Mouse (Mus musculus): ENCODE results near the gene Pcsk5. TPM values are rescaled to one million over a fixed set of nuclear protein-coding genes. Genes with fewer than 3 reads are reported as not detected.

Gene Pcsk5
- polyA plus RNA-seq, 1 experiment = 1.7 TPM

DNA sequence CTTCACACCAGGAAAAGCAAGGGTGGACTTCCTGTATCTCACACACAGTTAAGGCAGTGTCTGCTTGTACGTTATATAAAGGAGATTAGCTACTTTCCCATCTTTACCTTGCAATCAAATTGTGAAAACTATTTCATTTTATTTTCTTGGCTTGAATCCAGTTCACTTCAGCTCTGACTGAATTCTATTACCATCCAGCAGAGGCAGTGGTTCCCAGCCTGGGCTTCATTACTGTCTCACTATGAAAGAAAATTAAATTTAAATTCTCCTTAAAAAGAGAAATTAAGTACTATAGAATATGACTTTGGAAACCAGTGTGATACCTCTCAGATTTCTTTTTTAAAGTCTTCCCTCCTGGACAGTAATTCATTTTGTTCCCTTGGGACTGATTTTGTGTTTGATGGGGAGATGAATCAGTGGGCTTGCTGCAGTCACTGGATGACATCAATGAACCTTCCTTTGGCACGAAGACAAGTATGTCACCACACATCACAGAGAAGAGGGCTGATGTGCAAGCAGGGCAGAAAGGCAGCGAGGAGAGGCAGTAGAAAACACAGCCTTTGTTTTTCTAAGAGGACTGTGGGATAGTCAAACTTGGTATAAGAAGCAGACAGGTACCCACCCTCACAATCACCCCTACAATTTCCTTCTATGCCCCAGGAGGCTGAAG lies 194.2 kb downstream of the Pcsk5 start:
- 34% methylated on average over 3 of the region's 3 CpGs for WGBS
- Histone ChIP-seq H3K4me3 (replicated peaks; ENCODE audit: insufficient read depth, low read depth, low read length) (no peak overlapping the region), H3K4me1 (ENCODE audit: control insufficient read depth, insufficient read depth, low read length) (no peaks in the 10 kb centered on the region), H3K27me3 (ENCODE audit: control insufficient read depth, insufficient read depth, low read length) (no peaks in the 10 kb centered on the region), H3K27ac (ENCODE audit: insufficient read depth, low read length) (no peak overlapping the region)
- TF ChIP-seq POLR2A (IDR thresholded peaks at IDR 0.05; ENCODE audit: borderline replicate concordance, insufficient read depth, low read length) = no peak
- no peak for TF ChIP-seq CTCF (IDR thresholded peaks at IDR 0.05; ENCODE audit: borderline replicate concordance, insufficient read depth, low read depth, low read length)
- DNase-seq = no peak

DNA sequence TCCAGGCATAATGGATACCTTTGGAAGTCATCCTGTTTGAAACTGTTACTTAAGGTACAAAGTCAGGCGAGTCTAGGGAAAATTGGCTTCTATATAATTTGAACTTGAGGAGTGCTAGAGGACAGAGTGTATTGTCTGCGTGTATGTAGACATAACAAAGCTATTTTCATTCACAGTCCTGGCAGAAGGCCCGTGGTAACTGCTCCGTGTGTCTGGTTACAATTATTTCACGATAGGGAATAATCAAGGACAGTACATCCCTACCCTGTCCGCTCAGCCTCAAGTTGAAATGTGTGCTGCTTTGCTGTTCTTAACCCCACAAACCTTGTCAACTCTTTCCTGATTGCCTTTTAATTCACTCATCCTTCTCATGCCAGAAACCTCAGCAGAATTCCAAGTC lies 201.4 kb downstream of the Pcsk5 start:
- 58% methylated on average over 6 of the region's 6 CpGs for WGBS
- H3K27me3 ChIP-seq (ENCODE audit: control insufficient read depth, insufficient read depth, low read length) = no peaks in the 10 kb centered on the region
- no peaks in the 10 kb centered on the region for H3K4me1 ChIP-seq (ENCODE audit: control insufficient read depth, insufficient read depth, low read length)
- TF ChIP-seq POLR2A (IDR thresholded peaks at IDR 0.05; ENCODE audit: borderline replicate concordance, insufficient read depth, low read length) = no peak
- TF ChIP-seq CTCF (IDR thresholded peaks at IDR 0.05; ENCODE audit: borderline replicate concordance, insufficient read depth, low read depth, low read length) = no peak
- H3K4me3 ChIP-seq (replicated peaks; ENCODE audit: insufficient read depth, low read depth, low read length) = no peak overlapping the region
- no peak for DNase-seq
- H3K27ac ChIP-seq (ENCODE audit: insufficient read depth, low read length) = no peak overlapping the region

DNA sequence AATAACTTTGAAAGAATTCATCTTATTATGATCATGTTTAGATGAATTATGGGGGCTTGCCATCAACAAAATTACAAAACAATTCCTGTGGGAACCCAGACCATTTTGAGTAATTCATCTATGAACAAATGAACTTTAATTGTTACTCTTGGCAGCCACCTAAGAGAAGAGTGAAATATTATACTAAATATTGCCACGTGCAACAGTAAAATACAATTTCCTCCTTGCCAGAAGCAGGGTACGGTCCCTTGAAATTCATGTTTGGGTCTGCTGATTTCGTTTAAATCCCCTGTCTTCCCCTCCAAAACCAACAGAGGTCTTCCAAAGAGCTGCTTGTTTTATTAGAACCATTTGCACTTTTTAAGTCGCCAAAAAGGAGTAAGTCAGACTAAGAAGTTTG lies 221.8 kb downstream of the Pcsk5 start:
- no peak overlapping the region for H3K27ac ChIP-seq (ENCODE audit: insufficient read depth, low read length)
- DNase-seq = no peak
- 72% methylated on average over 4 of the region's 4 CpGs for WGBS

DNA sequence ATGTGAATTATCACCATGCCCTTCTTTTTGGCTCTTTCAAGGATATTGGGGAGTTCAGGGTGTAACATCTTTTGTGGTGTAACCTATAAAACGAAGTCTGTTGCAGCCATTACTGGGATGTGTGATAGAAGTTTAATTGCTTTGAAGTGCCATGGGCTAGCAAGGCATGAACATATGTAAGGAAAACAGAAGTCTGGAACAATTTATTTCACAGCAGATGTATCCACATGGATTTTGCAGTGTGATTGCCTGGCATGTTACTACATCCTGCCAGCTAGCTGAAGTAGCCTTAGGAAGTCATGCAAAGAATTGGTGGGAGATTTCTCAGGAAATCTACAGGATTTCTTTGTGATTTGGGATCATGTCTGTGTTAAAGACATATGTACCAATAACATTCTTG lies 230.9 kb downstream of the Pcsk5 start:
- Histone ChIP-seq H3K27me3 (ENCODE audit: control insufficient read depth, insufficient read depth, low read length) (no peaks in the 10 kb centered on the region), H3K4me1 (ENCODE audit: control insufficient read depth, insufficient read depth, low read length) (no peaks in the 10 kb centered on the region), H3K4me3 (replicated peaks; ENCODE audit: insufficient read depth, low read depth, low read length) (no peak overlapping the region), H3K27ac (ENCODE audit: insufficient read depth, low read length) (no peak overlapping the region)
- no peak for TF ChIP-seq CTCF (IDR thresholded peaks at IDR 0.05; ENCODE audit: borderline replicate concordance, insufficient read depth, low read depth, low read length)
- TF ChIP-seq POLR2A (IDR thresholded peaks at IDR 0.05; ENCODE audit: borderline replicate concordance, insufficient read depth, low read length) = no peak
- DNase-seq = no peak
- 38% methylated on average over 1 of the region's 1 CpGs for WGBS

More for the DNA sequence above, 221.8 kb downstream of the Pcsk5 start:
- Histone ChIP-seq H3K4me3 (replicated peaks; ENCODE audit: insufficient read depth, low read depth, low read length) (no peak overlapping the region), H3K4me1 (ENCODE audit: control insufficient read depth, insufficient read depth, low read length) (no peaks in the 10 kb centered on the region), H3K27me3 (ENCODE audit: control insufficient read depth, insufficient read depth, low read length) (no peaks in the 10 kb centered on the region)
- TF ChIP-seq POLR2A (IDR thresholded peaks at IDR 0.05; ENCODE audit: borderline replicate concordance, insufficient read depth, low read length) (no peak), CTCF (IDR thresholded peaks at IDR 0.05; ENCODE audit: borderline replicate concordance, insufficient read depth, low read depth, low read length) (no peak)

DNA sequence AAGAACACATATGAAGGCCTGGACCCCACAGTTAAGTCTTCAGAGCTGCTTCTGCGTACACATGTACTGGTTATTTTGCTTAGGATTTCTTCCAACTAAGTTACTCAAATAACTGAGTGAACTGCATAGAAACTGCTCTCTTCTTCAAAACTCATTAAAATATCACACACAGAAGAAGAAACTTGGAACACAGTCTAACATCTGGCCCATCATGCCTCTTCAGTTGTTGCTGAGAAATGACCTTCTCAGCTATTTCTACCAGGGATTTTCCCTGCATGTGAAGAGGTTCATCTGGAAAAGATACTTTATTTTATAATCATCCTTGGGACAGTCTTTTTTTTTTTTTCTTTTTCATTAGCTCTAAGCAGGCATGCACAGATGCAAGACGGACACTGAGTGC lies 231.3 kb downstream of the Pcsk5 start:
- Histone ChIP-seq H3K27me3 (ENCODE audit: control insufficient read depth, insufficient read depth, low read length) (no peaks in the 10 kb centered on the region), H3K4me3 (replicated peaks; ENCODE audit: insufficient read depth, low read depth, low read length) (no peak overlapping the region), H3K27ac (ENCODE audit: insufficient read depth, low read length) (no peak overlapping the region), H3K4me1 (ENCODE audit: control insufficient read depth, insufficient read depth, low read length) (no peaks in the 10 kb centered on the region)
- no peak for TF ChIP-seq POLR2A (IDR thresholded peaks at IDR 0.05; ENCODE audit: borderline replicate concordance, insufficient read depth, low read length)
- TF ChIP-seq CTCF (IDR thresholded peaks at IDR 0.05; ENCODE audit: borderline replicate concordance, insufficient read depth, low read depth, low read length) = no peak
- DNase-seq = no peak
- 59% methylated on average over 2 of the region's 2 CpGs for WGBS

DNA sequence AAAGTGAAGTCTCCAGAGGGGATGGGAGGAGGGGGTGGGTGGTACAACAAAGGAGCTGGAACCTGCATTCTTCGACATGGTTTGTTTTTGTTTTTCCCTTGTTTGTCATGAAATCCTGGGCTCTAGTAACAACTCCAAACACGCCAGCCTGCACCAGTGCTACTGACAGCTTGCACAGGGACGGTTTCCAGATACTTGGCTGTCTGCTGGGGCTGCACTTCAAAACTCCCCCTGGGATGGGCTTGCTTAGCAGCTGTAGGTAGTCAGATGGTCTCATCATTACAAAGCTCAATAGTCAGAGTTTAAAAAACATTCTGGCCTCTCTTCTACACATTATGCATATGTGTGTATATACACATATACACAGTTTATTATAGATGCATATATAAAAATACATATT lies 234.1 kb downstream of the Pcsk5 start:
- TF ChIP-seq CTCF (IDR thresholded peaks at IDR 0.05; ENCODE audit: borderline replicate concordance, insufficient read depth, low read depth, low read length) (no peak), POLR2A (IDR thresholded peaks at IDR 0.05; ENCODE audit: borderline replicate concordance, insufficient read depth, low read length) (no peak)
- 17% methylated on average over 3 of the region's 3 CpGs for WGBS
- no peak overlapping the region for H3K27ac ChIP-seq (ENCODE audit: insufficient read depth, low read length)
- H3K4me1 ChIP-seq (ENCODE audit: control insufficient read depth, insufficient read depth, low read length) = no peaks in the 10 kb centered on the region
- H3K27me3 ChIP-seq (ENCODE audit: control insufficient read depth, insufficient read depth, low read length) = no peaks in the 10 kb centered on the region
- no peak for DNase-seq
- H3K4me3 ChIP-seq (replicated peaks; ENCODE audit: insufficient read depth, low read depth, low read length) = no peak overlapping the region

DNA sequence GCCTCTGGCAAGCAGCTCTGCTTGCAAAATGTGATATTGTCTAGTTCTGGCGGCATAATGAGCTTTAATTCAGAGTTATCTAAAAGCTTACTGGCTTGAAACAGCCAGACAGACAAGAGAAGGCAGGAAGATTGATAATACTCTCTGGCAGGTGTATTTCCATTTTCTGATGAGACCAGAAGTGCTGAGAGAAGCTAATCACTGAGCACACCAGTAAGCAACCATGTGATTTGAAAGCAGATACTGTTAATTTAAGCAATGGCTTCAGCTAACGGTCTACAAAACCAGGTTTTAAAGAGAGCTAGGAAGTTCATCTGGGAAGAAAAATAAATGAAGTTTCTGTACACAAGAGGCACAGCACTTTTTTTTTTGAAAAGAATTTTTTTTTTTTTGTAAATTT lies 237.1 kb downstream of the Pcsk5 start:
- TF ChIP-seq POLR2A (IDR thresholded peaks at IDR 0.05; ENCODE audit: borderline replicate concordance, insufficient read depth, low read length) (no peak), CTCF (IDR thresholded peaks at IDR 0.05; ENCODE audit: borderline replicate concordance, insufficient read depth, low read depth, low read length) (no peak)
- Histone ChIP-seq H3K4me3 (replicated peaks; ENCODE audit: insufficient read depth, low read depth, low read length) (no peak overlapping the region), H3K27me3 (ENCODE audit: control insufficient read depth, insufficient read depth, low read length) (no peaks in the 10 kb centered on the region), H3K27ac (ENCODE audit: insufficient read depth, low read length) (no peak overlapping the region), H3K4me1 (ENCODE audit: control insufficient read depth, insufficient read depth, low read length) (no peaks in the 10 kb centered on the region)
- WGBS = 48% methylated on average over 2 of the region's 2 CpGs
- no peak for DNase-seq

DNA sequence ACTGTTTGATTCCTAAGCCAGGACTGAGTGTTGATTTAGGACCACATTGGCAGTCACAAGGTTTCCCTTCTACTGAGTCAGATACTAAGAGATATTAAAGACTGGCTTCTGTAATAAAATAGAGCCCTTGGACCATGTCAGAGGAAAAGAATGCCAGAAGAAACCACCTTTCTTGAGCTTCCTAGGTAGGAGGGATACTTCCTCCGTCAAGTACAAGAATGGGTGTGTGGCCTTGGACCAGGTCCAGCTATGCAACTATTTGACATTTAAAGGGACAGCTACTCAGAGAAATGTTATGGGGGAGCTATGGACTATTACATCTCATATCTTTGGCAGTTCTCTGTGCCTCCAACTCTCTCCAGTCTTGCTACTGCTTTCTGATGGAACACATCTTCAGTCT lies 244.6 kb downstream of the Pcsk5 start:
- 26% methylated on average over 1 of the region's 1 CpGs for WGBS
- no peak for DNase-seq
- Histone ChIP-seq H3K27me3 (ENCODE audit: control insufficient read depth, insufficient read depth, low read length) (no peaks in the 10 kb centered on the region), H3K4me3 (replicated peaks; ENCODE audit: insufficient read depth, low read depth, low read length) (no peak overlapping the region), H3K27ac (ENCODE audit: insufficient read depth, low read length) (no peak overlapping the region), H3K4me1 (ENCODE audit: control insufficient read depth, insufficient read depth, low read length) (no peaks in the 10 kb centered on the region)
- TF ChIP-seq POLR2A (IDR thresholded peaks at IDR 0.05; ENCODE audit: borderline replicate concordance, insufficient read depth, low read length) (no peak), CTCF (IDR thresholded peaks at IDR 0.05; ENCODE audit: borderline replicate concordance, insufficient read depth, low read depth, low read length) (no peak)
